Mouse (Mus musculus) right cerebral cortex, postnatal 4 days (tissue): ENCODE results near the gene Spesp1.

Experiments used
- DNase-seq: peaks from one replicate; pipeline ENCODE4 v3.0.0-alpha.2; 2022

Gene Spesp1

DNA sequence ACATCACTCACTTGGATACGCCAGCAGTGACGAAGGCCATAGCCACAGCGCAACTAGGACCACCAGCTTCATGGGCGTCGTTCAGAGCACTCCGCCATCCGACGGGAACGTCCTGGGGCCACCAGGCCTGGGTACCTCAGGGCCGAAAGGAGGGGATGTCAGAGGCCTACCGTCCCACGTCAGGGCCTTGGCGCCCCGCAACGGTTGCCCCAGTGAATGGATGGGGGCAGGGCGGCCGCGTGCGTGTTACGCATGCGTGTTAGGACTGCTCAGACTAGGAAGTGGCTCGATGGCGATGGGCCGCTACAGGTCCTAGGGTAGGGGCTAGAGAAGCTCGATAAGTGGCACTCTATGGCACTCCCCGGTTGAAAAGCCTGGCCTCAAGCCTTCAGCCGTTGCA is at the start of gene Spesp1:
Spesp1 (minus strand) TSS at position 218 of the 400 bp plus-strand sequence.
- DNase-seq: no peak

DNA sequence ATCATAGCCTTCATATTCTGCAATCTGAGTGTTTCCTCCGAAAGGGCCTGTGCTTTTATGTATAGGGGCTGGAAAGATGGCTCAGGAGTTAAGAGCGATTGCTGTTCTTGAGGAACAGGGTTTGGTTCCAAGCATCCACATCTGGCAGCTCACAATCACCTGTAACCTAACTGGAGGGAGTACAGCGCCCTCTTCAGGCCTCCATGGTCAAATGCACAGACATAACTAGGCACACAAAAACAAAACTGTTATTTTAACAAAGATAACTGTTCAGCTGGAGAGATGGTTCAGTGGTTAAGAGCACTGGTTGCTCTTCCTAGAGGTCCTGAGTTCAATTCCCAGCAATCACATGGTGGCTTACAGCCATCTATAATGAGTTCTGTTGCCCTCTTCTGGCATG is 44.0 kb upstream of the Spesp1 start:
- DNase-seq: no peak

GRCm38 (mm10) chr9:62323816-62324215 is 41.8 kb upstream of the Spesp1 start:
- no peak for DNase-seq

GRCm38 (mm10) chr9:62318729-62319128 is 36.7 kb upstream of the Spesp1 start:
- no peak for DNase-seq

DNA sequence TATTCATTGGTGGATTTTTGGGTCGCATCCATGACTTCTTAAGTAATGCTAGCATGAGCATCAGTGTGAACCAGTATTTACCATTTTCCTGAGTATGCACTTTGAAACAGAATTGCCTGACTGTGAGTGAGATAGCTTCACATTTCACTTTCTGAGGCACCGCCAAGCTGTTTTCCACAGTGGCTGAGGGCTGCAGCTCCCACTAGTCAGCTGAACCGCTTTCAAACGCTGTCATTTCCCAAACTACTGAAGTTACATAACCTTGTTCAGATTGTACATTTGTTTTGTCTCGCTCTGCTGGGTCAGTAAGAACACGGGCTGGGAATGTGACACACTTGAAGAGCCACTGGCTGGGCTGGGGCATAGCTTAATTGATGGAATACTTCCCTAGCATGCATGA is 33.5 kb upstream of the Spesp1 start:
- no peak for DNase-seq

DNA sequence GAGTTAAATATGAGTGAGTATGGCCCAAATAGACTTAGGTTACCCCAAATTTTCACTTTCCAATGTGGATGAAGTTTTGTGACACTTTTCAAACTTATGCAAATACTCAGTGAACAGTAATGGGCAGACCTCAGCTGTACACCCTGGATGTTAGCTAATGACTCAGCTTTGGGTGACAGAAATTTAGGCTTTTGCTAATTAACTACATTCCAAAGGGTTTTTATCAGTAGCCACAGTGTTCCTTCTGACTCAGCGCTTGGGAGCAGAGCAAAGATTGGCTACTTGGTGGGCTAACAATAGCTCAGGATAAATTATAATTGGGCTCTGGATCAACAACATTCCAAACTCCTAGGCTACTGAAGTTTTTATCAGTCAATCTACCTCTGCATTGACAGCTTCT is 14.9 kb upstream of the Spesp1 start:
- no peak for DNase-seq

DNA sequence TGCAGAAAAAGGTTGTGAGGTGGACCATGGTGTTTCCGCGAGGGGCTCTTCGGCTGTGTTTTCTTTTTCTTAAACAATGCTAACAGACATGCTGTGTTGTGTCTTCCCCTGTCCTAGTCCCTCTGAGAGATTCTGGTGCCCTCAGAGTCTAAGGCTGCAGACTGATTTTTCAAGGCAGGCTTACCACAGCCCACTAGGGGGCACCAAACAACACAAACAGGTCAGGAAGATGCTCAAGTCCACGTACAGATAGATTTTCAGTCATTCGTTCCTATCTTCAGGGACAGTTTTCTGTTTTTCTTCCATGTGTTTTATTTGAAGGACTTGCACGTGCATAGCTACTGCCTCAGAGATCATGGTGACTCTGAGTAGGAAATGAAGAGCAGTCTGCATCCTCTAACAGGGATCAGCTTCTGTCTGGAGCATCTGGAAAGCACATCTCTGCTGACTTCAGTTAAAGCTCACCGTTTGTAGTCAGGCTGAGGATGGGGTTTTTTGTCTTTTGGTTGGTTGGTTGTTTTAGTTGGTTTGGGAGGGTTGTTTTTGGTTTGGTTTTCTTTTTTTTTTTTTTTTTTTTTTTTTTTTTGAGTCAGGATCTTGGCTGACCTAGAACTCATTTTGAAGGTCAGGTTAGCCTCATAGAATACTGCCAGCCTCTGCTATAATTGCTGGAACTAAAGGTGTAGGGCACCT is 13.1 kb upstream of the Spesp1 start:
- DNase-seq: peak; percentile 85

GRCm38 (mm10) chr9:62287633-62288025 is 5.6 kb upstream of the Spesp1 start:
- no peak for DNase-seq

DNA sequence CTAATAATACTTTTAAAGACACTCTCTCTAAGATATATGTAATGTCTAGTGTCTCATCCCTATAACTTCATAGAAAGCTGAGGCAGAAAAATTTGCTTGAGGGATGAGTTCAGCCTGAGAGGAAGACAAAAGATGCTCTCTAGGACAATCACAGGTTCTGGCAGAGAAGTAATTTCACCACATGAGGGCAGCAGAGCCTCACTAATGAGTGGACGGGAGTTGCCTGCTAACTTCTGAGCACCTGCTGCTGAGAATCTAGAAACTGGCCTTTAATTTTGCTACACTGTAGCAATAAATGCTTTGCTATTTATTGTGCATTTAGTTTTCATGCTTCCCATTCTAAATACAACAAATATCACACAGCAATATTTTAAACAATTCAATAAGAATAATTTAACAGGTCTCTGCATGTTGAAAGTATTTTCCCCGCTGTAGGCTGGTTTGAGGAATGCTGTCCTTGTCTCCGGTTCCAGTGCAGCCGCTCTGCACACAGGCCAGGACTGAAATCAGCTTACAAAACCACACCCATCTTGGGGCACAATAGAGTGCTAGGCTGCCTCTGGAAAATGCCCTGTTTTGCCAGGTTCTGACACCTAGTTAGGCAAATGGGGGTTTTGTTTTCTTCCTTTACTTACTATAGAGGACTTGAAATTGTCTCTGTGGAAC is 5.1 kb upstream of the Spesp1 start:
- DNase-seq: peak; percentile 75

DNA sequence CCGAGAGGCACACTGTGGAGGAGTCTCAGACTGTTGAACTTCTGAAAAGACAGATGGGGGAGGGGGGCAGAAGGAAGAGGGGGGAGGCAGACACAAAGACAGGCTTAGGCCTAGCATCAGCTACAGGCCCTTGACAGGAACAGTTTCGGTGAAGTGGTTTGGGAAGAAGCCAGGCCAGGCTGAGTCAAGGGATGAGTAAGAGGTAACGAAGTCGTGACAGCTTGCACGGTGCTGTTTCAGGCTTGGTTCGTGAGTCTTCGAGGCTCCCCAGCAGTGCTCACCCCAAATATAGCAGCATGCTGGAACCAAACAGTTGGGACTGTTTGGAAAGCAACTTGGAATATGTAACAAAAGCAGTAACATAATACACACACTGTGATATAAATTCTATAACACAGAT is 2.3 kb upstream of the Spesp1 start:
- DNase-seq: peak; percentile 21

- DNase-seq: no peak
Observed at GRCm38 (mm10) chr9:62276899-62277298, 5.1 kb downstream of the Spesp1 start.

- DNase-seq: no peak
Observed at GRCm38 (mm10) chr9:62270775-62271399, 11.1 kb downstream of the Spesp1 start.

DNA sequence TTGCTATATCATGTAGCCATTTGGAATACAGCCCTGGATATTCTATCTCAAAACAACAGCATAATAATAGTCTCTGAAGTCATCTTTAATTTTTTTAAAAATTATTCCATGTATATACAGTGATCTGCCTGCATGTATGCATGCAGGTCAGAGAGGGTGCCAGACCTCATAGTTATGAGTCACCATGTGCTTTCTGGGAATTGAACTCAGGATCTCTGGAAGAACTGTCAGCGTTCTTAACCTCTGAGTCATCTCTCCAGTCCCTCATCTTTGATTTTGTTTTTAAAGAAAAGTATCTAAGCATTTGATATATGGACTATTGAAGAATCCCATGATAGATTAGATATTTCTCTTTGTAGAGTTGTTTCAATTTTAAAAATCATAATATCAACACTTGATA is 12.8 kb downstream of the Spesp1 start:
- no peak for DNase-seq

GRCm38 (mm10) chr9:62265278-62265677 is 16.7 kb downstream of the Spesp1 start:
- DNase-seq: no peak

GRCm38 (mm10) chr9:62263652-62264051 is 18.4 kb downstream of the Spesp1 start:
- DNase-seq: no peak

GRCm38 (mm10) chr9:62261406-62261805 is 20.6 kb downstream of the Spesp1 start:
- DNase-seq: no peak

GRCm38 (mm10) chr9:62261006-62261405 is 21.0 kb downstream of the Spesp1 start:
- no peak for DNase-seq

GRCm38 (mm10) chr9:62258005-62258404 is 24.0 kb downstream of the Spesp1 start:
- no peak for DNase-seq

DNA sequence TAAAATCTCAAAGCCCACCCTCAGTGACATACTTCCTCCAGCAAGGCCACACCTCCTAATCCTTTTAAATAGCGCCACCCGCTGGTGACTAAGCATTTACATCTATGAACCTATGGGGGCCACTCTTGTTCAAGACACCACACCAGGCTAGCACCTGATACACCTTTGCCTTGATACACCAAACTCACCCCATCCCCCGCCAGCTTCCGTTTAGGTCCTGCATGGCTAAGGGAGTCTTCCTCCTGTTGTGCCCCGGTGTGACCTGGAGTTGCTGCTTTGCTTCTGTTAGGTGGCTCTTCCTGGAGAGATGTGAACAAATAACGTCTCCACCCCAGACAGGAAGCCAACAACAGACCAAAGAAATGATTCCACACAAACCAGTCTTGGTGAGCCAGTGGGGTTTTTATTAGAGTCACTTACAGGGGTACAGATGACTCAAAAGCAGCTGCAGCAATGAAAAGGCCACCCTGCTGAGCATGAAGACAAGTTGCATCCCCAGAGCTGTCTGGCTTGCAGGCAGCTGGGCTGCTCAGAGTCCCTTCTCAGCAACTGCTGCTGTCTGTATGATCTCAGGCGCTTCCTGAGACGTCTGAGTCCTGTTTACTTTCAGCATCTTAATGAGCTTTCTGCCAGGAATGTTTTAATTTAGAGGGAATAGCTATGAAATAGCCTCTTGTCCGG is 26.0 kb downstream of the Spesp1 start:
- DNase-seq: peak; percentile 26

DNA sequence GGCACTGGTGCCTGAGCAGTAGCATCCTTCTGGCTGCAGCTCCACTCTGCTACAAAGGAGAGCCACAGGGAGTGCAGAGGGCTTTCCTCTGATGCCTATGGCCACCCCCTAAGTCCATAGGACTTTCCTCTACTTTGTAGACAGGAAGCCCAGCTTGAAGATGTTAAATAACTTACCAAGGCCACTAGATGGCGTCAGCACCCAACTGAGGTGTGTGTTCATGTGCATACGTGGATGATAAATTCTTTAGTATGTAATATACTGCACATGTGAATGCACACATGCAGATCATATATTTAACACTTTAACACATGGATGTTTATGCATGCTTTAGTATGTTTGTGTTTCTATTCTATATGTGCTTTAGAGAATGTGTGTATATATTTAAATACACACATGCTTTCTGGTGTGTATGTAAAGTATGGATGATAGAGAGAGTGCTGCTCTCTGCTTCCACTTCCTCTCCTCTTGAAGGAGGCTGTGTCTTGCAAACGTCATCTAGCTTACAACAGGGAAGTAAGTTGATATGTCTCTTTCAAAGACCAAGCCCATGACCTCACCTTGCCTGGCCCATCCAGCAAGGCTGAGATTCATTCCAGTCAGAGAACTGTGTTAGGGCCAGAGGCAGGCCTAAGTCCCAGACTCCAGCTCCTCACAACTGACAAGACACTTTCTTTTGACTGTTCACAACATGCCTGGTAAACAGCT is 28.1 kb downstream of the Spesp1 start:
- DNase-seq: no peak

DNA sequence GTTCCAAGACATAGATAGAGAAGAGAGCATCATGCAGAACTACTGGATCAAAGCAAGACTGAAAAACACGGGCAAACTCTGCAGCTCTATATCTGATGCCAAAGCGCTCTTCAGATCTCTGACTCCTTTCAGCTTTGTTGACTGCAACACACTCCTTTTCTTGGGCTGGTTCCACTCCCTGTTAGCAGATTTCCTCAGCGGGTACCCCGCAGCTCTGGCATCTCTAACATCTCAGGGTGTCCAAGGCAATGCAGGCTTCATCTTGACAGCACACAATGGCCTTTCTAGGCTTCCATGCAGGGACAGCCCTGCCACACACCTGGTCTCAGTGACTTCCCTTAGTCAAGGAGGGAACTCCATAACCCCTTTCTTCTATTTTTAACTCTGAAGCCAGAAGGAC is 31.7 kb downstream of the Spesp1 start:
- no peak for DNase-seq

DNA sequence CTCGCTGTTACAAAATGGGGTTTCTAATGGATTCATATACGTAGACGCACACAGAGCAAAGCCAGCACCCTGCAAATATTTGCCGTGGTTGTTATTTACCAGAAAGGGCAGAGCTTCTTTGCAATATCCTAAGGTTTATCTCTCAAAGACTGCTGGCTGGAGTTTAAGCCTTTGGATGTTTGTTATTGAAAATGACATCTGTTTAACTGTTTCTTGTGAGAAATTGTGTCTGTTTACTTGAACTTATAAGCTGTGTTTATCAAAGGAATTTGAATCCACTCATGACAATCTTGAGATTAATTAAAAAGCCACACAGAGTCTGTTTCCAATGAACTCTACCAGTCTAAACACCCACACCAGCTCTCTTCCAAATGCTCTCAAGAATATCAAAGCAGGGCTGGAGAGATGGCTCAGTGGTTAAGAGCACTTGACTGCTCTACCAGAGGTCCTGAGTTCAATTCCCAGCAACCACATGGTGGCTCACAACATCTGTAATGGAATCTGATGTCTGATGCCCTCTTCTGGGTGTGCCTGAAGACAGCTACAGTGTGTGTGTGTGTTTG is 35.5 kb downstream of the Spesp1 start:
- DNase-seq: no peak
